10 mouse cellular contexts compared by ENCODE assay signal in the genomic region with DNA sequence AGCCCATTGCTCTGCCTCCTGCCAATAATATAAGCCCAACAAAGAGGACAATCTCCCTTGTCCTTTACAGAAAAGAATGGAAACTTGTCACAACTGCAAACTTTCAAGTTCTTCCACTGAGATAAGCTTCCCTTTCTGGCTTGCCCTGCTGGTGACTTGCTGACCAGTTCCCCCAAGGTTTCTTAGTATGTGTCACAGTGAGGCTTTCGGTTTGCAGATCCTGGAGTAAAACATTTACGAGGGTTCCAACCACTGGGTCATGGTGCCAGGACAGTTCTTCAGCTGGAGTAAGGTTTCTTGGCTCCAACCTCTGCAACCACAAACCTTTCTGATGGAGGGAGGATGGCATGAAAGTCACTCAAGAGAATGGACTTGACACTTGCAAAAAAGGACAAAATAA.
DNase-seq lines count a peak whose midpoint lies in the region; ATAC-seq and TF ChIP-seq lines count a peak whose summit lies in the region.
"Had no signal": no experiment of that assay in that cellular context is flagged by ENCODE, and none has a peak within 500 bp of the region (broad histone marks: within the 10 kb centered on the region; RNA-seq: fewer than 3 reads in every experiment).

No protein-coding gene starts in this region.

- intact Hi-C loops in left cerebral cortex, postnatal 14 days (cut with DNase I) = loop anchor here (2.0 to 5.0 kb wide), 2 partner anchors 107 to 152 kb away; no protein-coding TSS in a partner anchor

- TF ChIP-seq EP300 in lung, postnatal 0 days (IDR thresholded peaks at IDR 0.05) = no peak

- peaks cover 87% of the 10 kb centered on the region for H3K4me1 ChIP-seq in heart, embryonic 15.5 days (replicated peaks)
- peaks cover 6% of the 10 kb centered on the region; the same call in 1 of the 2 replicates for H3K4me1 ChIP-seq in lung, postnatal 0 days (ENCODE audit: insufficient read depth, low read depth, low read length)
- H3K4me1 ChIP-seq in small intestine, adult 2 months (ENCODE audit: control insufficient read depth, insufficient read depth, insufficient read length, low read length) = no peaks in the 10 kb centered on the region

- no peak overlapping the region for H3K9ac ChIP-seq in heart, embryonic 15.5 days
- H3K9ac ChIP-seq in lung, postnatal 0 days (replicated peaks; ENCODE audit: low read depth) = no peak overlapping the region
- H3K9ac ChIP-seq: hindbrain, embryonic 15.5 days; midbrain, embryonic 12.5 days had no signal

- H3K4me2 ChIP-seq in heart, embryonic 15.5 days = peak overlapping the region; percentile 36
- no peak overlapping the region for H3K4me2 ChIP-seq in lung, postnatal 0 days (replicated peaks; ENCODE audit: low read depth, low read length)
- H3K4me2 ChIP-seq: hindbrain, embryonic 15.5 days; midbrain, embryonic 12.5 days had no signal

- no peak overlapping the region for H3K4me3 ChIP-seq in heart, embryonic 15.5 days
- H3K4me3 ChIP-seq in lung, postnatal 0 days (ENCODE audit: low read depth, low read length) = no peak overlapping the region
- no peak overlapping the region for H3K4me3 ChIP-seq in small intestine, adult 2 months (ENCODE audit: low read depth, low read length)
- H3K4me3 ChIP-seq: hindbrain, embryonic 15.5 days; midbrain, embryonic 12.5 days had no signal

- TF ChIP-seq POLR2A in small intestine, adult 2 months (IDR thresholded peaks at IDR 0.05; ENCODE audit: low read depth, low read length) = no peak

- H3K27me3 ChIP-seq in heart, embryonic 15.5 days = no peaks in the 10 kb centered on the region
- H3K27me3 ChIP-seq in lung, postnatal 0 days (replicated peaks; ENCODE audit: insufficient read depth, low read length) = no peaks in the 10 kb centered on the region
- H3K27me3 ChIP-seq in small intestine, adult 2 months (ENCODE audit: control insufficient read depth, insufficient read depth, low read length) = no peaks in the 10 kb centered on the region
- H3K27me3 ChIP-seq: hindbrain, embryonic 15.5 days; midbrain, embryonic 12.5 days had no signal

- H3K36me3 ChIP-seq in heart, embryonic 15.5 days = no peaks in the 10 kb centered on the region
- H3K36me3 ChIP-seq in lung, postnatal 0 days (ENCODE audit: insufficient read depth, low read length) = no peaks in the 10 kb centered on the region
- H3K36me3 ChIP-seq in small intestine, adult 2 months (ENCODE audit: control insufficient read depth, insufficient read depth, low read length) = no peaks in the 10 kb centered on the region
- H3K36me3 ChIP-seq: hindbrain, embryonic 15.5 days; midbrain, embryonic 12.5 days had no signal

- 41% methylated on average over 2 of the region's 2 CpGs for WGBS in heart, embryonic 15.5 days
- 82% methylated on average over 2 of the region's 2 CpGs for WGBS in lung, postnatal 0 days
- 64% methylated on average over 2 of the region's 2 CpGs for WGBS in small intestine, adult 2 months

- peak overlapping the region; percentile 93 for H3K27ac ChIP-seq in heart, embryonic 15.5 days
- peak overlapping the region; percentile 23; the same call in 1 of the 2 replicates for H3K27ac ChIP-seq in lung, postnatal 0 days (ENCODE audit: low read length)
- H3K27ac ChIP-seq in small intestine, adult 2 months (ENCODE audit: insufficient read depth, low read depth, low read length) = 0 out of 2 replicates have a peak overlapping the region, but pooled peaks have one; percentile 36
- H3K27ac ChIP-seq: hindbrain, embryonic 15.5 days; midbrain, embryonic 12.5 days had no signal

- no peak for ATAC-seq in heart, embryonic 15.5 days (replicated peaks; ENCODE audit: insufficient number of reproducible peaks, insufficient read depth, low FRiP score, low read depth)
- ATAC-seq in lung, postnatal 0 days = no peak

- no peaks in the 10 kb centered on the region for H3K9me3 ChIP-seq in heart, embryonic 15.5 days (replicated peaks)
- no peaks in the 10 kb centered on the region for H3K9me3 ChIP-seq in lung, postnatal 0 days (ENCODE audit: low read length)
- H3K9me3 ChIP-seq: hindbrain, embryonic 15.5 days; midbrain, embryonic 12.5 days had no signal

- no peak for TF ChIP-seq CTCF in lung, postnatal 0 days (IDR thresholded peaks at IDR 0.05)
- no peak for TF ChIP-seq CTCF in small intestine, adult 2 months (IDR thresholded peaks at IDR 0.05; ENCODE audit: extremely low read depth, insufficient read length, insufficient replicate concordance, low read depth, low read length)

- DNase-seq in heart, adult 9 months (ENCODE audit: low spot score in 2 of 2) = no peak
- no peak for DNase-seq in lung, postnatal 0 days (ENCODE audit: low spot score)
- no peak for DNase-seq in lung, postnatal 25 days (ENCODE audit: low spot score)
- DNase-seq in kidney, postnatal 36 days = peak; percentile 23 to 27
- no peak for DNase-seq in left cerebral cortex, postnatal 14 days (ENCODE audit: low spot score in 2 of 2)
- no peak for DNase-seq in cerebellum, adult 9-11 months

Comparison
In these comparisons a context has a peak if more than half of its experiments do, and no peak if none do; other contexts are left out.
1. H3K27ac ChIP-seq: peak in every context shown above with its lines; median percentile 93 in heart, embryonic 15.5 days; 36 in small intestine, adult 2 months; 23 in lung, postnatal 0 days.
2. DNase-seq: peak in kidney, postnatal 36 days (2 of 2); none in heart, adult 9 months (0 of 2), lung, postnatal 0 days (single experiment), lung, postnatal 25 days (single experiment), left cerebral cortex, postnatal 14 days (0 of 2) and cerebellum, adult 9-11 months (single experiment).